Mouse (Mus musculus): ENCODE results near the gene Zap70.

The Zap70 gene

GRCm38 (mm10) chr1:36761568-36761967, at the start of gene Zap70:
TSS of gene Zap70 (plus strand) at chr1:36761798.
- DNase-seq: no peak

DNA sequence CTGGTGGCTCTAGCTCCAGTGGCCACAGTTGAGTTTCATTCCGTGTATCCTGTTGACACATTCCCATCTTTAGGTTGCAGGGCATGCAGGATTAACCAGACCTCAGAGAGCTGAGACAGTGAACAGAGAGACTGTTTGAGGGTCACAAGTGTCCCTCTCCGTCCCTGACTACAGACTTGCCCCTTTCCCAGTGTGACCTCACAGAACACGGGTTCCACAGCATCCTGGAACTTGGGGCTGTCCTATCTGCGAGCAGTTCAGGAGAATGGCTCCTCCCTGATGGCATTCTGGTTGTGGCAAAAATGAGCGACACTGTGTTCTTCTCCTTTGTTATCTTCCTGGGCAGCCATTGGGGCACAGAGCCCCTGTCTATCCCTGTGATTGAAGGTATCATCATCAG, 47.3 kb upstream of the Zap70 start, which contains the start of gene Actr1b:
Gene Actr1b, minus strand, starts transcription at position 112 of the 400 bp plus-strand sequence.
- DNase-seq: no peak

GRCm38 (mm10) chr1:36718786-36719185, 42.8 kb upstream of the Zap70 start:
- no peak for DNase-seq

GRCm38 (mm10) chr1:36723146-36724056, 38.2 kb upstream of the Zap70 start:
- DNase-seq: no peak

- no peak for DNase-seq
These were observed 37.6 kb upstream of the Zap70 start for GRCm38 (mm10) chr1:36724057-36724431.

- DNase-seq: peak; percentile 88
These were observed 24.3 kb upstream of the Zap70 start for GRCm38 (mm10) chr1:36737300-36737699.

GRCm38 (mm10) chr1:36739231-36739630, 22.4 kb upstream of the Zap70 start:
- no peak for DNase-seq

GRCm38 (mm10) chr1:36743046-36743445, 18.6 kb upstream of the Zap70 start:
- DNase-seq: no peak

DNA sequence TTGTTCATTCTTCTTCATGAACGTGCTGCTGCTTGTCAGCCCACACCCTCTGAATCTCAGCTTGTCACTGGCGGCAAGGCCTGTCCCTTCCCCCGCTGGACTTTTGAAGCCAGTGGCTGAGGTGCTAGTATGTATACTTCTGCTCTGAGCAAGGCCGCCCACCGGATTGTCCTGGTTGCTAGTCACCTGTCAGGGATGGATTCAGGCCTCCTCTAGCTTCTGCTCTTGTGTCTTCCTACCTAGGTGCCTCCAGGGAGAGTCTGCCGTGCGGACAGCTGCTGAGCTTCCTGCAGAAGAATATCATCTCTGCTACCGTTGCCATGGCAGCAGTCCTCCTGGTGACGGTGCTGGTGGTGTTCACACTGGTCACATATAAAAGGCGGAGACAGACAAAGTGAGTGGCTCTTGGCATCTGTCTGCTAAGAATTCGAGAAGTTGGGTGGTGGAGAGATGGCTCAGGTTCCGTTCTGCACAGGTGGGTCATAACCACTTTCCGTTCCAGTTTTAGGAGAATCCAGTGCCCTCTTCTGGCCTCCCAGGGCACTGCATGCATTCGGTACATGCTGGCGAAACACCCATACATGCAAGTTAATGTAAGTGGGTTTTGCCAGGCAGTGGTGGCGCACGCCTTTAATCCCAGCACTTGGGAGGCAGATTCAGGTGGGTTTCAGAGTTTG, 17.2 kb upstream of the Zap70 start:
- peak; percentile 70 for DNase-seq

DNA sequence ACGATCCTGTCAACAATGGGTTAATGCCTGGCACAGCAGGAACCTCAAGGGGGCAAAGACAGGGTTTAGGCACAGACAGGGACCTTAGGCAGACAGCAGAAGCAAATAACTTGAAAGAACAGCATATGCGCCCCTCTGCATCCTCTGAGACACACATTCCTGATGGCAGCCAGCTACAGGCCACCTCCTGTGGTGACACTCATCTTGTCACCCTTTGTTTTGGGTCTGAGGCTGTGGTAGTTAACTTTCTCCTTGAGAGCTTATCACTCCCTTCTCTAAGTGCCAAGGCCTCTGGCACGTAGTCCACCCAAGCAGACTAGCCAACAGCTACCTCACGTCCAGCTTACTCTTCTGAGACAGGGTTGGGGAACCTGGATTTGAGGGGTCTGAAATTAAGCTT, 15.9 kb upstream of the Zap70 start:
- DNase-seq: no peak

GRCm38 (mm10) chr1:36746452-36746851, 15.1 kb upstream of the Zap70 start:
- peak; percentile 57 for DNase-seq

DNA sequence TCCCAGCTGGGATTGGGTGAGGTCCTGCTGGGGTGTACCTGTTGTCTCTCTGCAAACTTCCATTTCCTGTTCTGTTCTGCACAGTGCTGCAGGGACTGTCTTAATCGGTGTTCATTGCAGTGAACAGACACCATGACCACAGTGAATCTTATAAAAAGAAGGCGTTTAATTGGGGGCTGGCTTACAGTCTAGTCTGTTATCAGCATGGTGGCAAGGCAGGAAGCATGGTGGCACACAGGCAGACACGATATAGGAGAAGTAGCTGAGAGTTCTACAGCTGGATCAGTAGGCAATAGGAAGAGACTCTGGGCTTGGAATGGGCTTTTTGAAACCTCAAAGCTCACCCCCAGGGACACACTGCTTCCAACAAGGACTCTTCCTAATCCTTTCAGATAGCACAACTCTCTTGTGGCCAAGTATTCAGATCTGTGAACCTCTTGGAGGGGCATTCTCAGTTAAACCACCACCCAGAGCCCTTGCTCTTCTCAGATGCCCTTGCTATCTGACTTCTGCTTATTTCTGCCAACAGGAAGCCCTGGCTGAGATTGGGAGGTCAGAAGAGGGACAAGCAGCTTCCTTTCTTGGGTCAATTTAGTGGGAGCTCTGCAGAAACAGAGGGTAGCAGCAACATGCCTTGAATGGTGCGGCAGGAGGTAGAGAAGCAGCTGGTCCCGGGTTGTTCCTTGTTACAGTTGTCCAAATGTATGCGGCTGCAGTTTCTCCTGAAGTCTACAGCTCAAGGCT, 7.5 kb upstream of the Zap70 start:
- no peak for DNase-seq

- DNase-seq: no peak
These were observed 3.0 kb upstream of the Zap70 start for GRCm38 (mm10) chr1:36758553-36758952.

DNA sequence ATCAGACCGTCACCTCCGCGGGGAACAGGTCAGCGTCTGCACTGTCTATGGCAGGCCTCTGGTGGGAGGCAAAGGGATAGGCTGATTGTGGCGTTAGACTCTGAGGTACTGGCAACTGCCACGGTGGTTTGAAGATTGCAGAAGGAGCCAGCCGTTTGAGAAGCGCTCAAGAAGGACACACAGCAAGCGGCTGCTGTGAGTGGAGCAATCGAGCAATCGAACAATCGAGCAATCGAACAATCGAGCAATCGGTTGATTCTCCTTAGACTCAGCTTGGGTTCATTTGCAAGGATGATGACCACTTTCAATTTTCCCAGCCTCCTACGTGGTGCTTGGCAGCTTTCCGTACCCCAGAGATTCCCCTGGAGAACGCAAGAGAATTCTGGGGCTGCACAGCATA, 2.5 kb upstream of the Zap70 start:
- DNase-seq: no peak

GRCm38 (mm10) chr1:36760401-36760800, 1.2 kb upstream of the Zap70 start:
- DNase-seq: no peak

GRCm38 (mm10) chr1:36761061-36761460, 537 bp upstream of the Zap70 start:
- DNase-seq: no peak

GRCm38 (mm10) chr1:36766431-36767205, 5.0 kb downstream of the Zap70 start:
- DNase-seq: no peak

GRCm38 (mm10) chr1:36767321-36767720, 5.7 kb downstream of the Zap70 start:
- DNase-seq: no peak

DNA sequence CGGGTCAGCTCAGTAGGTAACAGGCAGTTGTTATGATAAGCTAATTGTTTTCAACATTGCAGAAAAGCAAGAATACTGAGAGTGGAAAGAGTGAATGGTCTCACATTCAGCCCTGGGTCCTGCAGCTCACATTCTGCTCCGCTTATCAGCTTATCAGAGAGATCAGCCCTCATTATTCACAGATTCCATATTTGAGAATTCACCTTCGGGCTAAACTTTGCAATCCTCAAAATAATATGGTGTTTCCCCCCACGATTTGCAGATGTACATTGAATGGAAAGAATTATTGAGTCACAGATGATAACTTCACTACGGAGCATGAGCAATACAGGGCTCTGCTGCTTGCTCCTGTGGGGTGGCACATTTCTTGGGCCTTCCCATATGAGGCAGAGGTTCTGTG, 7.2 kb downstream of the Zap70 start:
- DNase-seq: no peak

- no peak for DNase-seq
These were observed 8.4 kb downstream of the Zap70 start for GRCm38 (mm10) chr1:36769951-36770350.

- DNase-seq: no peak
These were observed 9.4 kb downstream of the Zap70 start for GRCm38 (mm10) chr1:36770998-36771397.

GRCm38 (mm10) chr1:36772198-36772934, 10.8 kb downstream of the Zap70 start:
- DNase-seq: no peak

Measured in right cerebral cortex, postnatal 14 days (tissue).